Mouse (Mus musculus): ENCODE data around the gene Wdr34.

The Wdr34 gene

GRCm38 (mm10) chr2:30032244-30032846 lies 16.3 kb downstream of the Wdr34 start:
- no peak for DNase-seq (ENCODE audit: low spot score)

GRCm38 (mm10) chr2:30026997-30027396 lies 21.7 kb downstream of the Wdr34 start:
- DNase-seq (ENCODE audit: low spot score): no peak

- DNase-seq (ENCODE audit: low spot score): no peak
These were observed 23.2 kb downstream of the Wdr34 start for GRCm38 (mm10) chr2:30025454-30025853.

GRCm38 (mm10) chr2:30014326-30014966 lies 34.2 kb downstream of the Wdr34 start:
- DNase-seq (ENCODE audit: low spot score): no peak

- DNase-seq (ENCODE audit: low spot score): no peak
These were observed 37.8 kb downstream of the Wdr34 start for GRCm38 (mm10) chr2:30010840-30011281.

- no peak for DNase-seq (ENCODE audit: low spot score)
These were observed 39.6 kb downstream of the Wdr34 start for GRCm38 (mm10) chr2:30009101-30009500.

- DNase-seq (ENCODE audit: low spot score): no peak
These were observed 56.7 kb downstream of the Wdr34 start for GRCm38 (mm10) chr2:29991962-29992361.
